Mouse (Mus musculus) thymus, adult 2 months (tissue): ENCODE measurements around the gene Churc1. TPM values are rescaled to one million over a fixed set of nuclear protein-coding genes. Genes with fewer than 3 reads are reported as not detected.

ENCODE experiments used
- DNase-seq: peaks from one replicate; pipeline ENCODE4 v3.0.0; 2021
- H3K27ac ChIP-seq: fragments of 200-500 bp; 2 replicates; pipeline ENCODE4 v1.5.1; 2012; ENCODE audit warnings: low read length, control low read depth; ENCODE audit not compliant: control insufficient read depth, insufficient read depth
- H3K27me3 ChIP-seq: fragments of 200-500 bp; 2 replicates; pipeline ENCODE4 v1.6.1; 2012; ENCODE audit warnings: mild to moderate bottlenecking, low read length, moderate library complexity, mixed read lengths; ENCODE audit not compliant: control insufficient read depth, insufficient read depth
- H3K36me3 ChIP-seq: fragments of 200-500 bp; 2 replicates; pipeline ENCODE4 v1.6.1; 2012; ENCODE audit warnings: mild to moderate bottlenecking, low read length, moderate library complexity; ENCODE audit not compliant: control insufficient read depth, insufficient read depth
- H3K4me1 ChIP-seq: fragments of 200-500 bp; replicated peaks from 2 replicates; pipeline ENCODE4 v1.6.1; 2012; ENCODE audit warnings: low read length; ENCODE audit not compliant: control insufficient read depth, insufficient read depth
- H3K4me3 ChIP-seq: fragments of 200-500 bp; 2 replicates; pipeline ENCODE4 v1.5.1; 2012; ENCODE audit warnings: mild to moderate bottlenecking, low read length, control low read depth, moderate library complexity; ENCODE audit not compliant: control insufficient read depth, insufficient read depth
- CTCF ChIP-seq: fragments of 200-500 bp; IDR thresholded peaks from 2 replicates; pipeline ENCODE4 v1.5.1; 2012; ENCODE audit warnings: mild to moderate bottlenecking, control low read depth, low read length, moderate library complexity, borderline replicate concordance; ENCODE audit not compliant: control insufficient read depth, poor library complexity, insufficient read depth; ENCODE audit errors: extremely low read depth
- POLR2A ChIP-seq: fragments of 200-500 bp; IDR thresholded peaks from 2 replicates; pipeline ENCODE4 v1.6.1; 2012; ENCODE audit warnings: mild to moderate bottlenecking, low read length, control low read depth, moderate library complexity; ENCODE audit not compliant: control insufficient read depth, poor library complexity, insufficient read depth; ENCODE audit errors: extremely low read depth
- WGBS: fragments of 180-500 bp; shearing (Covaris S2); methylation state at CpG from one replicate; pipeline ENCODE4 v1.1.7; 2018; 5-methylcytosine and 5-hydroxymethylcytosine counted together
- polyA plus RNA-seq: library from polyadenylated mRNA; depleted of rRNA; stranded (reverse); fragments of >200 nt; gene quantifications from 2 replicates; pipeline ENCODE4 v1.2.3, GENCODE M21; 2012

Gene Churc1
- polyA plus RNA-seq, 1 experiment = 68.3 TPM

GRCm38 (mm10) chr12:76807796-76808195 is 42.5 kb downstream of the Churc1 start:
- H3K4me1 ChIP-seq = no peaks in the 10 kb centered on the region
- H3K36me3 ChIP-seq = no peaks in the 10 kb centered on the region
- no peak for DNase-seq
- no peak overlapping the region for H3K27ac ChIP-seq
- no peak overlapping the region for H3K4me3 ChIP-seq
- WGBS = 85% methylated on average over 10 of the region's 10 CpGs
- TF ChIP-seq CTCF (no peak), POLR2A (no peak)
- H3K27me3 ChIP-seq = no peaks in the 10 kb centered on the region

DNA sequence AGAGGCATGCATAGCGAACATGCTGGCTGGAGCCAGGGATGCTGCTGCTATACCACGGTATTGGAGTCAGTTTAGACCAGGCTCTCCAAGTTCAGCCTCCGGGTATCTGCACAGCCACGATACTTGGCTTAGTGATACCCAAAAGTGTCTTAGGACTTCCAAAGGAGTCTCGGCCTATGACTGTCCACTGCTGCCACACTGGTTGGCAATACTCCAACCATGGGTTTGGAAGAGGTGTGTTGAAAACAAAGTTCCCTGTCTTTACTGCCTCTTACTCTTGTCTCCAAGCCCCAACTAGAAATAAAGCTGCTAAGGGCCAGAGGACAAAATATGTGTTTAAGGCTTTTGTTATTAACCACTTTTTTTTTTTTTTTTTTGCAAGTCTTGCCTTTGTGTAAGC is 45.2 kb downstream of the Churc1 start:
- no peak for TF ChIP-seq CTCF
- no peak for TF ChIP-seq POLR2A
- Histone ChIP-seq H3K4me3 (no peak overlapping the region), H3K36me3 (no peaks in the 10 kb centered on the region), H3K27ac (no peak overlapping the region), H3K4me1 (no peaks in the 10 kb centered on the region), H3K27me3 (no peaks in the 10 kb centered on the region)
- DNase-seq = no peak
- WGBS = 98% methylated on average over 5 of the region's 5 CpGs

DNA sequence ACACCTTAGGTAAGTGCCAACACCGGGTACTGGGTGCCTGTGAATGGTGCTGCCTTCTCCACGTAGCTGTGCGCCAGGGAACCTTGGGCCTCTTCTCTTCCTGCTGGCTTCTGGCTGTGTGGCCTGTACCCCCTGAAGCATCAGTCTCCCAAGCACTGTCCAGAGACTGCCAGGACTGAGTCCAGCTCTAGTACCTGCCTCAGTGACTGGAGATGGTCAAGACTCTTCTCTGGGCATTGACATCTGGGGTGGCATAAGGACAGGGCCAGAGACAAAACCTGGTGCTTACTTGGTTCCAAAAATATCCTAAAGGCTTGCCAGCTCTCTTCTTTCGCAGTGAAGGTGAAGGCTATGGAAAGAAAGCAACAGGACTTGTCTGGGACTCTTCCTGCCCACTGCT is 45.7 kb downstream of the Churc1 start:
- no peak overlapping the region for H3K27ac ChIP-seq
- DNase-seq = no peak
- TF ChIP-seq CTCF (no peak), POLR2A (no peak)
- H3K4me1 ChIP-seq = no peaks in the 10 kb centered on the region
- no peak overlapping the region for H3K4me3 ChIP-seq
- H3K27me3 ChIP-seq = no peaks in the 10 kb centered on the region
- WGBS = 98% methylated on average over 4 of the region's 4 CpGs
- no peaks in the 10 kb centered on the region for H3K36me3 ChIP-seq

- H3K27ac ChIP-seq = no peak overlapping the region
- no peak for DNase-seq
- H3K4me3 ChIP-seq = no peak overlapping the region
- H3K27me3 ChIP-seq = no peaks in the 10 kb centered on the region
- WGBS = 48% methylated on average over 10 of the region's 10 CpGs
- no peak for TF ChIP-seq POLR2A
- no peak for TF ChIP-seq CTCF
- no peaks in the 10 kb centered on the region for H3K4me1 ChIP-seq
- no peaks in the 10 kb centered on the region for H3K36me3 ChIP-seq
Observed at GRCm38 (mm10) chr12:76813543-76813942, 48.2 kb downstream of the Churc1 start.

DNA sequence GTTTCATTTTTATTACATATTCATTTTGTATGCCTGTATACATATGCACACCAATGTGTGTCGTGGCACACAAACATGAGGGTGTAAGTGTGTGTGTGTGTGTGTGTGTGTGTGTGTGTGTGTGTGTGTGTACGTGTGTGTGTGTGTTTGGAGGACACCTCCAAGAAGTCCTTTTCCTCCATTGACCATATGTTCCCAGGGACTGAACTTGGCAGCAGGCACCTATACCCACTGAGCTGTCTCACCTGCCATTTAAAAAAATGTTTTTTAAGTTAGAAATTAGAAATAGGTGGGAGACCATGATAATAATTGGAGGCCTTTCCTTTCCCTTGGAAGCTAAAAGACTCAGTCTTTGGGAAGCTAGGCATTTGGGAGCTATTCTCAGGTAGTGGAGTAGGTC is 48.8 kb downstream of the Churc1 start:
- TF ChIP-seq POLR2A (no peak), CTCF (no peak)
- no peak overlapping the region for H3K4me3 ChIP-seq
- WGBS = 89% methylated on average over 2 of the region's 2 CpGs
- no peak for DNase-seq
- H3K4me1 ChIP-seq = no peaks in the 10 kb centered on the region
- H3K27me3 ChIP-seq = no peaks in the 10 kb centered on the region
- H3K27ac ChIP-seq = no peak overlapping the region
- no peaks in the 10 kb centered on the region for H3K36me3 ChIP-seq

- Histone ChIP-seq H3K4me3 (no peak overlapping the region), H3K27ac (no peak overlapping the region), H3K4me1 (no peaks in the 10 kb centered on the region), H3K36me3 (no peaks in the 10 kb centered on the region), H3K27me3 (peaks cover 3% of the 10 kb centered on the region; the same call in 1 of the 2 replicates)
- TF ChIP-seq POLR2A (no peak), CTCF (no peak)
- 54% methylated on average over 4 of the region's 4 CpGs for WGBS
- DNase-seq = no peak
Observed at GRCm38 (mm10) chr12:76816720-76817119, 51.4 kb downstream of the Churc1 start.

DNA sequence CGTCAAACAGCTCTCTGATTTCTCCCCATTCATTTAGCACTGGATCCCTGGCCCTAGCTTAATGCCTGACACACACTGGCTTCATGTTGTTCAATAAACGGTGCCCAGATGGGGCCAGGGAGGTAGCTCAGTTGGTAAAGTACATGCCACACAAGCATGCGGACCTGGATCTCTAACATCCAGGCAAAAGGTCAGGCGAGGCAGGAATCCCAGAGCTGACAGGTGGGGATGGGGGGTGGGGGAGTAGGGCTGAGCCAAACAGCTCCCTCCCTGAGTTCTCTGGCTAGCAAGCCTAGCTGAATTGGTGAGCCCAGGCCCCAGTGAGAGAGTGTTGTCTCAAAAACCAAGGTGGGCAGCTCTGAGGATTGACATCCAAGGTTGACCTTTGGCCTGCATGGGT is 51.8 kb downstream of the Churc1 start:
- Histone ChIP-seq H3K36me3 (no peaks in the 10 kb centered on the region), H3K27ac (no peak overlapping the region), H3K27me3 (peaks cover 7% of the 10 kb centered on the region; the same call in 1 of the 2 replicates), H3K4me1 (peaks cover 4% of the 10 kb centered on the region), H3K4me3 (no peak overlapping the region)
- TF ChIP-seq CTCF (no peak), POLR2A (no peak)
- 79% methylated on average over 4 of the region's 4 CpGs for WGBS
- DNase-seq = no peak
